Mouse (Mus musculus) brain, embryonic 18.5 days (tissue): ENCODE data around the gene Mtx3.

Experiments
- DNase-seq: peaks from one replicate; pipeline ENCODE4 v3.0.0-alpha.2; 2012; ENCODE audit warnings: low read depth, low spot score

The Mtx3 gene

DNA sequence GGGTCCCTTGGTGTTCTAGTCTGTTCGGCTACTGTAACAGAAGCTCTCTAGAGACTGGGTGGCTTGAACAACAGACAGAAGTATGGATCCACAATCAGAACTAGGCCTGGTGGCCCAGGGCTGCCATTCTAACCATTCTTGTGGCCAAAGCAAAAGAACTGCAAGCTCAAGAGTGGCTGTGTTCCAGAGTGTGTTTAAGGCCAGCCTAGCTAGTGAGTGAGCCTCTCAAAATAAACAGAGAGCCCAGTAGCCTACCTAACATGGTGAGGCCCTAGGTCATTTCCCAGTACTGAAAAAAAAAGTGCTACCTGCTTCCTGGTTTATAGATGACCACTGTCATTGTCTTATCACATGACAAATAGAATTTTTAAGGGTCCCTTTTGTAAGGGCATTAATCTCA is 39.6 kb downstream of the Mtx3 start:
- no peak for DNase-seq

DNA sequence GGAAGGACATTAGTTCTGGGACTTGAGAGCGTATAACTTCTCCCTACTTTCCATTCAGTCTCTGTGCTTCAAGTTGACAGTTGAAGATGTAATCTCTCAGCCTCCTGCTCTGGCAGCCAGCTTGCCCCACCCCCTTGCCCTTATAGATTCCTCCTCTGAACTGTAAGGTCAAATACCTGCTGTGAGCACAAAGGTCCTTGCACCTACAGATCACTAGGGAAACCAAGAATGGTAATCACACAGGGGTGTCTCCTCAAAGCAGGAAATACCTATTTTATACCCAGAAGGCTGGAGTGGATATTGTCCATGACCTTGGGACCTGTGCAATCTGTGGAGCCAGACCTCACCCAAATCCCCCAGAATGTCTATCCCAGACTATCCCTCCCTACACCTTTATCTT is 40.4 kb downstream of the Mtx3 start:
- no peak for DNase-seq

- DNase-seq = no peak
Observed at GRCm38 (mm10) chr13:92899087-92899486, 54.5 kb downstream of the Mtx3 start.

DNA sequence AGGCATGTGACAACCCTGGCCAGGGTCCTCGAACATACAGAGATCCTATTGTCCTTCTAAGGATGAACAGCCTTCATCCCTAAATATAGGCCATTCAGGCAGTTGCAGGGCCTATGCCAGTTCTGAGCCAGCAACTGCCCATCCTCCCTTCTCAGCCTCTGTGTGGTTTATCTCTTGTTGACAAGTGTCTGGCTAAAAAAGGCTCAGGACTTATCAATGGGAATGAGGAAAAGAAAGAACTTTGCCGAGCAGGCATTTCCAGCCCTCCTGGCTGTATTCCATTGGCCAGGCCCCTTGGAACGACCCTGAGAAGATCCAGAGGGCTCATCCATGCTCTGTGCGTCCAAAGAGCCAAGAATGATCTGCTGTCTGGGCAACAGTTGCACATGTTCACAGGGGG is 58.7 kb downstream of the Mtx3 start:
- no peak for DNase-seq

- no peak for DNase-seq
Observed at GRCm38 (mm10) chr13:92905944-92906343, 61.4 kb downstream of the Mtx3 start.

DNA sequence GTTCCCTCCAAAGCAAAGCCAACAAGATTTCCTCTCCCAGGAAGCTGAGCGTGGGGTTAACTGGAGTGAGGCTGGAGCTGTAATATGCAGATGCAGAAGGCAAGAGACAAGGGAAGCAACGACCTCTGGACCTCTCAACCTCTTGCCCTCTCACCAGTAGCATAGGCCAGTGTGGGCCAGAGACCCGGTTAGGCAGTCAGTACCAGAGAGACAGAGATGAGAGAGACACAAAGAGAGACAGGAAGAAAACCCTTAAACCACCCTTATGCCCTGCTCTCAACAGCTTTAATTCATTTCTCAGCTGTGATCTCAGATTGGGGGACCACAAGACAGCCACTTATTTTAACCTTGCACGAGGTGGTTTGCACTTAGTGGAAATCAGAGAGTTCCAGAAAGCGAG is 62.8 kb downstream of the Mtx3 start:
- no peak for DNase-seq
